Mouse (Mus musculus) retina, postnatal 1 day (tissue): Measurements from ENCODE around the gene Gm28897.
"Not testable (repeated sequence)": the region's sequence is repeated elsewhere in the genome, so short reads cannot be mapped to it uniquely, and the experiment has no call there.

Experiments
- DNase-seq: peaks from one replicate; pipeline ENCODE4 v3.0.0-alpha.2; 2012

The Gm28897 gene

DNA sequence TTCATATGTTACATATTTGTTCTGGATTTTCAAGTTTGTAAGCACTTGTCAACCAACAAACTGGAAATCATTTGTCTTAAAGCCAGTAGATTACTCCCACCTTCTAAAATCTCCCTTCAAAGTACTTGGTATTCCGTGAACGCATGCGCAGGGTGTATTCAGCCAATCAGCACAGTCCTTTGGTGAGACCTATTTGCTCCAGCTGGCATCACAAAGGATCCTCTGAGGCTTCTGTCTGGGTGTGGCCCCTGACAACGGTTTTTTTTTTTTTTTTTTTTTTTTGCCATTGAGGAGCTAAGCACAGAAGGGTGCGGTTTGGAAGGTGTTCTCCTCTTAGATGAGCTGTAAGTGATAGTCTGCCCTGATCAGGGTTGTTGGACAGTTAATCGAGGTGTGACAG lies at the start of gene Gm28897:
Gene Gm28897 (plus strand): TSS at position 301 of the 400 bp plus-strand sequence.
- not testable (repeated sequence) for DNase-seq
